Mouse (Mus musculus): ENCODE measurements around the gene Haus7. TPM values are rescaled to one million over a fixed set of nuclear protein-coding genes. Genes with fewer than 3 reads are reported as not detected.

Haus7 gene
- polyA plus RNA-seq, 1 experiment, result 26.2 TPM

GRCm38 (mm10) chrX:73480334-73480733 lies 21.5 kb upstream of the Haus7 start:
- Histone ChIP-seq H3K4me3 (ENCODE audit: low read depth, low read length) (no peak overlapping the region), H3K36me3 (ENCODE audit: control insufficient read depth, insufficient read depth, low read length, poor library complexity, severe bottlenecking) (no peaks in the 10 kb centered on the region), H3K27me3 (ENCODE audit: control insufficient read depth, insufficient read depth, low read length, poor library complexity, severe bottlenecking) (no peaks in the 10 kb centered on the region), H3K9ac (ENCODE audit: low read depth, poor library complexity, severe bottlenecking) (no peak overlapping the region), H3K27ac (ENCODE audit: insufficient read depth, low read length) (no peak overlapping the region), H3K9me3 (replicated peaks; ENCODE audit: control insufficient read depth, insufficient read depth, low read length, poor library complexity, severe bottlenecking) (no peaks in the 10 kb centered on the region), H3K4me1 (ENCODE audit: control insufficient read depth, insufficient read depth, low read length) (no peaks in the 10 kb centered on the region)
- TF ChIP-seq EP300 (IDR thresholded peaks at IDR 0.05; ENCODE audit: insufficient read depth, low read depth, low read length) (no peak), CTCF (IDR thresholded peaks at IDR 0.05; ENCODE audit: low read depth, low read length) (no peak), POLR2A (IDR thresholded peaks at IDR 0.05; ENCODE audit: insufficient read depth, low read length) (no peak)

DNA sequence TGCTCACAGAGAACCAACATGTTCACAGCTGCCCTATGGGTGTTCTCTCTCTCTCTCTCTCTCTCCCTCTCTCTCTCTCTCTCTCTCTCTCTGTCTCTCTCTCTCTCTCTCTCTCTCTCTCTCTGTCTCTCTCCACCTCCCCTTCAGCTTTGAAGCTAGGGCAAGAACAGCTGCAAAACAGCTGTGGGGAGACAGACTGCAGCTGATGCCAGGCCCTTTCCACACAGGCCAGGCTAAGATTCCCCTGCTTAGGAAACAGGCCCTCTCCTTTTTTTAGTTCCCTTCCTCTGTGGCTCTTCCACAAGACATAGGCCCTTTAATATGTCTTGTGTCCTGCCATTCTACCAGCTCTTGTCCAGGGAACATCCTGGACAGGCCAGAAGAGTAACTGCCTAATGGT lies 20.8 kb upstream of the Haus7 start:
- H3K4me3 ChIP-seq (ENCODE audit: low read depth, low read length), result no peak overlapping the region
- H3K9ac ChIP-seq (ENCODE audit: low read depth, poor library complexity, severe bottlenecking), result no peak overlapping the region
- H3K27ac ChIP-seq (ENCODE audit: insufficient read depth, low read length), result no peak overlapping the region
- H3K36me3 ChIP-seq (ENCODE audit: control insufficient read depth, insufficient read depth, low read length, poor library complexity, severe bottlenecking), result no peaks in the 10 kb centered on the region
- no peak for TF ChIP-seq EP300 (IDR thresholded peaks at IDR 0.05; ENCODE audit: insufficient read depth, low read depth, low read length)
- TF ChIP-seq POLR2A (IDR thresholded peaks at IDR 0.05; ENCODE audit: insufficient read depth, low read length), result no peak
- no peak for TF ChIP-seq CTCF (IDR thresholded peaks at IDR 0.05; ENCODE audit: low read depth, low read length)
- H3K27me3 ChIP-seq (ENCODE audit: control insufficient read depth, insufficient read depth, low read length, poor library complexity, severe bottlenecking), result no peaks in the 10 kb centered on the region
- no peaks in the 10 kb centered on the region for H3K9me3 ChIP-seq (replicated peaks; ENCODE audit: control insufficient read depth, insufficient read depth, low read length, poor library complexity, severe bottlenecking)
- no peaks in the 10 kb centered on the region for H3K4me1 ChIP-seq (ENCODE audit: control insufficient read depth, insufficient read depth, low read length)

DNA sequence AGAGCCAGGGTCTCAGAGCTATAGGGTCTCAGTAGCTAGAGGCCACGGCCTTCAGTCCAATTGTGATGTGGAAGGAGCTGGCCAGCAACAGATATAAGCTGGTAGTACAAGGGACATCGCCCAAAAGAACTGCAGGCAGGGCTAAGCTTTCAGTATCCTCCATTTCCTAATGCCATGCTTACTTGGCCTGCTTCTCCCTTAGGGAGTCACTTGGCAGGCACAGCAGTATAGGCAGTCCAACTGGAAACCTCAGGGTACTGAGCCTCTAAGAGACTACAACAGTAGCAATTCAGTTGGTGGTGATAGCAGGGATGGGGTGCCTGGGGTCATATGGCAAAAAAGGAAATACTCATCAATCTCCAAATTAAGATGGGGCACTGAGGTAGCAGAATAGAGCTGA lies 18.7 kb upstream of the Haus7 start:
- H3K9ac ChIP-seq (ENCODE audit: low read depth, poor library complexity, severe bottlenecking), result no peak overlapping the region
- H3K4me1 ChIP-seq (ENCODE audit: control insufficient read depth, insufficient read depth, low read length), result no peaks in the 10 kb centered on the region
- TF ChIP-seq EP300 (IDR thresholded peaks at IDR 0.05; ENCODE audit: insufficient read depth, low read depth, low read length) (no peak), POLR2A (IDR thresholded peaks at IDR 0.05; ENCODE audit: insufficient read depth, low read length) (no peak), CTCF (IDR thresholded peaks at IDR 0.05; ENCODE audit: low read depth, low read length) (no peak)
- H3K27me3 ChIP-seq (ENCODE audit: control insufficient read depth, insufficient read depth, low read length, poor library complexity, severe bottlenecking), result no peaks in the 10 kb centered on the region
- H3K36me3 ChIP-seq (ENCODE audit: control insufficient read depth, insufficient read depth, low read length, poor library complexity, severe bottlenecking), result no peaks in the 10 kb centered on the region
- H3K4me3 ChIP-seq (ENCODE audit: low read depth, low read length), result no peak overlapping the region
- H3K9me3 ChIP-seq (replicated peaks; ENCODE audit: control insufficient read depth, insufficient read depth, low read length, poor library complexity, severe bottlenecking), result no peaks in the 10 kb centered on the region
- no peak overlapping the region for H3K27ac ChIP-seq (ENCODE audit: insufficient read depth, low read length)

- TF ChIP-seq CTCF (IDR thresholded peaks at IDR 0.05; ENCODE audit: low read depth, low read length), result no peak
- TF ChIP-seq POLR2A (IDR thresholded peaks at IDR 0.05; ENCODE audit: insufficient read depth, low read length), result no peak
- TF ChIP-seq EP300 (IDR thresholded peaks at IDR 0.05; ENCODE audit: insufficient read depth, low read depth, low read length), result no peak
- no peak overlapping the region for H3K4me3 ChIP-seq (ENCODE audit: low read depth, low read length)
These were observed 17.8 kb upstream of the Haus7 start for GRCm38 (mm10) chrX:73476621-73477020.

GRCm38 (mm10) chrX:73475658-73476256 lies 16.9 kb upstream of the Haus7 start:
- no peak overlapping the region for H3K9ac ChIP-seq (ENCODE audit: low read depth, poor library complexity, severe bottlenecking)
- H3K4me1 ChIP-seq (ENCODE audit: control insufficient read depth, insufficient read depth, low read length), result no peaks in the 10 kb centered on the region
- H3K36me3 ChIP-seq (ENCODE audit: control insufficient read depth, insufficient read depth, low read length, poor library complexity, severe bottlenecking), result no peaks in the 10 kb centered on the region
- H3K27me3 ChIP-seq (ENCODE audit: control insufficient read depth, insufficient read depth, low read length, poor library complexity, severe bottlenecking), result no peaks in the 10 kb centered on the region
- TF ChIP-seq POLR2A (IDR thresholded peaks at IDR 0.05; ENCODE audit: insufficient read depth, low read length), result no peak
- no peak overlapping the region for H3K4me3 ChIP-seq (ENCODE audit: low read depth, low read length)
- no peak overlapping the region for H3K27ac ChIP-seq (ENCODE audit: insufficient read depth, low read length)
- H3K9me3 ChIP-seq (replicated peaks; ENCODE audit: control insufficient read depth, insufficient read depth, low read length, poor library complexity, severe bottlenecking), result no peaks in the 10 kb centered on the region

More at GRCm38 (mm10) chrX:73476621-73477020, 17.8 kb upstream of the Haus7 start:
- Histone ChIP-seq H3K36me3 (ENCODE audit: control insufficient read depth, insufficient read depth, low read length, poor library complexity, severe bottlenecking) (no peaks in the 10 kb centered on the region), H3K9me3 (replicated peaks; ENCODE audit: control insufficient read depth, insufficient read depth, low read length, poor library complexity, severe bottlenecking) (no peaks in the 10 kb centered on the region), H3K4me1 (ENCODE audit: control insufficient read depth, insufficient read depth, low read length) (no peaks in the 10 kb centered on the region), H3K9ac (ENCODE audit: low read depth, poor library complexity, severe bottlenecking) (no peak overlapping the region), H3K27ac (ENCODE audit: insufficient read depth, low read length) (no peak overlapping the region), H3K27me3 (ENCODE audit: control insufficient read depth, insufficient read depth, low read length, poor library complexity, severe bottlenecking) (no peaks in the 10 kb centered on the region)

- Histone ChIP-seq H3K9me3 (replicated peaks; ENCODE audit: control insufficient read depth, insufficient read depth, low read length, poor library complexity, severe bottlenecking) (no peaks in the 10 kb centered on the region), H3K27ac (ENCODE audit: insufficient read depth, low read length) (no peak overlapping the region), H3K36me3 (ENCODE audit: control insufficient read depth, insufficient read depth, low read length, poor library complexity, severe bottlenecking) (no peaks in the 10 kb centered on the region), H3K4me3 (ENCODE audit: low read depth, low read length) (no peak overlapping the region), H3K9ac (ENCODE audit: low read depth, poor library complexity, severe bottlenecking) (no peak overlapping the region), H3K27me3 (ENCODE audit: control insufficient read depth, insufficient read depth, low read length, poor library complexity, severe bottlenecking) (no peaks in the 10 kb centered on the region), H3K4me1 (ENCODE audit: control insufficient read depth, insufficient read depth, low read length) (no peaks in the 10 kb centered on the region)
- TF ChIP-seq POLR2A (IDR thresholded peaks at IDR 0.05; ENCODE audit: insufficient read depth, low read length) (no peak), EP300 (IDR thresholded peaks at IDR 0.05; ENCODE audit: insufficient read depth, low read depth, low read length) (no peak), CTCF (IDR thresholded peaks at IDR 0.05; ENCODE audit: low read depth, low read length) (no peak)
These were observed 15.7 kb upstream of the Haus7 start for GRCm38 (mm10) chrX:73474340-73475165.

All from ES-Bruce4 (cell line).